12 mouse cellular contexts compared by ENCODE assay signal in the genomic region with DNA sequence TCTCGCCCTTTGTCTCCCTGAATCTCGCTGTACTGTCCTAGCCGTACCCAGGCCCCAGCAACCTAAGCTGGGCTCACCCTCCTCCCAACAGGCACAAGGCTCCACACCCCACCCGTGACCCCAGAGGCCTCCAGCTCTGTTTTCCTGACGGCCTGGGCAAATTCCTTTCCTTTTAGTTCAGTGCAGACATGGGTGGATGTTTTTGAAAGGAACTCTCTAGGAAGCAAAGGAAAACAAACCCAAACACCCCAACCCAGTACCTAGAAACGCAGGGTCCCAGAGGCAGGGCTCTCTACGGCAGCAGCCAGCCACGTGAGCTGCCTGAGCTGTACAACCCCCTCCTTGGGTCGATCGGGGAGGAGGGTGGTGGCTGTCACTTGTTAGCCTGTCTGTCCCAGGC. TPM values are rescaled to one million over a fixed set of nuclear protein-coding genes. Genes with fewer than 3 reads are reported as not detected.
A peak's percentile ranks its signal among the peaks of the same experiment; 100 is the strongest.
DNase-seq lines count a peak whose midpoint lies in the region; ATAC-seq lines count a peak whose summit lies in the region.
"Had no signal": no experiment of that assay in that cellular context is flagged by ENCODE, and none has a peak within 500 bp of the region (broad histone marks: within the 10 kb centered on the region; RNA-seq: fewer than 3 reads in every experiment).

No protein-coding gene starts in this region.

- H3K4me1 ChIP-seq in forebrain, embryonic 12.5 days = peaks cover 84% of the 10 kb centered on the region
- H3K4me1 ChIP-seq in midbrain, embryonic 12.5 days = peaks cover 91% of the 10 kb centered on the region

- H3K4me3 ChIP-seq in forebrain, embryonic 12.5 days (replicated peaks) = no peak overlapping the region
- H3K4me3 ChIP-seq in midbrain, embryonic 12.5 days = no peak overlapping the region

- H3K4me2 ChIP-seq in forebrain, embryonic 12.5 days = 0 out of 2 replicates have a peak overlapping the region, but pooled peaks have one; percentile 5
- no peak overlapping the region for H3K4me2 ChIP-seq in midbrain, embryonic 12.5 days (replicated peaks)

- DNase-seq in kidney, postnatal 25 days = peak; percentile 19 to 58
- no peak for DNase-seq in kidney, adult 18-20 months
- DNase-seq in heart, postnatal 10 days = peak; percentile 48 to 52
- DNase-seq in ovary, postnatal 36 days (ENCODE audit: low spot score) = no peak
- DNase-seq in spleen, postnatal 36 days (ENCODE audit: low spot score in 2 of 2) = no peak
- DNase-seq: cerebellum, postnatal 10 days; lung, postnatal 14 days had no signal

- H3K9ac ChIP-seq in forebrain, embryonic 12.5 days = 0 out of 2 replicates have a peak overlapping the region, but pooled peaks have one; percentile 0
- H3K9ac ChIP-seq in midbrain, embryonic 12.5 days (replicated peaks) = peak overlapping the region; percentile 34; the same call in 1 of the 2 replicates

- H3K27ac ChIP-seq in forebrain, embryonic 12.5 days = peak overlapping the region; percentile 95
- H3K27ac ChIP-seq in midbrain, embryonic 12.5 days (replicated peaks) = peak overlapping the region; percentile 81

- 12% methylated on average over 10 of the region's 10 CpGs for WGBS in forebrain, embryonic 12.5 days
- WGBS in midbrain, embryonic 12.5 days = 16% methylated on average over 10 of the region's 10 CpGs

- H3K9me3 ChIP-seq in forebrain, embryonic 12.5 days = no peaks in the 10 kb centered on the region
- no peaks in the 10 kb centered on the region for H3K9me3 ChIP-seq in midbrain, embryonic 12.5 days

- no peaks in the 10 kb centered on the region for H3K36me3 ChIP-seq in forebrain, embryonic 12.5 days (replicated peaks)
- H3K36me3 ChIP-seq in midbrain, embryonic 12.5 days = no peaks in the 10 kb centered on the region

- no peak for ATAC-seq in forebrain, embryonic 12.5 days (ENCODE audit: low FRiP score)
- ATAC-seq in midbrain, embryonic 12.5 days (ENCODE audit: low FRiP score, low read depth) = no peak
- no peak for ATAC-seq in monocyte, adult 5-6 weeks (replicated peaks; ENCODE audit: insufficient number of reproducible peaks, low FRiP score, low TSS enrichment, poor library complexity, severe bottlenecking)
- ATAC-seq: activated CD4-positive, CD25-positive, alpha-beta regulatory T cell, adult 4 months had no signal

- intact Hi-C loops in heart, postnatal 10 days (cut with DNase I) = no loop called here

- H3K27me3 ChIP-seq in forebrain, embryonic 12.5 days = peaks cover 15% of the 10 kb centered on the region
- H3K27me3 ChIP-seq in midbrain, embryonic 12.5 days = peaks cover 45% of the 10 kb centered on the region

RNA-seq across cellular contexts. Expression of a gene that starts 21.2 kb away (rescaled TPM):
- 10.7 and 11.6 TPM in 2 replicates for polyA plus RNA-seq in forebrain, embryonic 12.5 days (2016; fragmentation: Nextera tagmentation; extraction: Ambion mirVana)
- total RNA-seq in heart, postnatal 10 days (2021) = under 1 TPM; 0.12 to 0.20 TPM
- polyA plus RNA-seq in midbrain, embryonic 12.5 days (2016; fragmentation: Nextera tagmentation; extraction: Ambion mirVana) = 8.6 and 9.1 TPM in 2 replicates
- not detected in 3 replicates for total RNA-seq in monocyte, adult 5-6 weeks (2017)
- total RNA-seq: neutrophil, adult 5-6 weeks had no signal

RNA-seq across cellular contexts. Expression of a gene that starts 36.2 kb away (rescaled TPM):
- 0.19 and 0.45 TPM in 2 replicates for polyA plus RNA-seq in forebrain, embryonic 12.5 days (2016; fragmentation: Nextera tagmentation; extraction: Ambion mirVana)
- under 1 TPM; 0.35 to 0.50 TPM for total RNA-seq in heart, postnatal 10 days (2021)
- polyA plus RNA-seq in midbrain, embryonic 12.5 days (2016; fragmentation: Nextera tagmentation; extraction: Ambion mirVana) = 0.42 TPM in 1 of 2 replicates, not detected in the other
- 7.8 to 44.8 TPM (median 28.4 TPM) in 3 replicates for total RNA-seq in monocyte, adult 5-6 weeks (2017)
- polyA plus RNA-seq: activated CD4-positive, CD25-positive, alpha-beta regulatory T cell, adult 4 months had no signal

Comparison
In these comparisons a context has a peak if more than half of its experiments do, and no peak if none do; other contexts are left out.
1. DNase-seq: peak in kidney, postnatal 25 days (2 of 2) and heart, postnatal 10 days (2 of 2); none in kidney, adult 18-20 months (single experiment), ovary, postnatal 36 days (single experiment) and spleen, postnatal 36 days (0 of 2).